Mouse (Mus musculus): ENCODE data around the gene Gpr19.

DNA sequence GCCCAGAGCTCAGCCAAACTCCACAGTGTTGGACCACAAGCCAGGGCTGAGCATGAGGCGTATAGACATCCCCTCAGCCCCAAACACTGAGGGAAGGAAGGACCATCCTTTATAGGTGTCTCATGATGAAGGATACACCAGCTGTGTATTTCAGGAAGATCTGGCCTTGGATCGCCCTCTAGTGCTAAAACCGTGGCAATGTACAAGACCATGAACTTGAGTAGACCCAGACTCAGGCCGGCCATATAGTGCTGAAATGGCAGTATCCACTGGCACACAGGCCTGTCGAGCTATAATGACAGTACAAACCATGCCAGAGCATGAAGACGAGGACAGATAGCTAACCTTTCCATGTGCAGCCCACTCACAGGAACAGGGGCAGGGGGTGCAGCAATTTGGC is 21.6 kb downstream of the Gpr19 start:
- TF ChIP-seq CTCF (IDR thresholded peaks at IDR 0.05; ENCODE audit: low read depth, low read length): no peak
- no peak for TF ChIP-seq TAL1 (conservative IDR thresholded peaks at IDR 0.05; ENCODE audit: low read depth, low read length)

Data from G1E (cell line).